Mouse (Mus musculus): Measurements from ENCODE around the gene Mpg.
A peak's percentile ranks its signal among the peaks of the same experiment; 100 is the strongest.

Mpg gene

DNA sequence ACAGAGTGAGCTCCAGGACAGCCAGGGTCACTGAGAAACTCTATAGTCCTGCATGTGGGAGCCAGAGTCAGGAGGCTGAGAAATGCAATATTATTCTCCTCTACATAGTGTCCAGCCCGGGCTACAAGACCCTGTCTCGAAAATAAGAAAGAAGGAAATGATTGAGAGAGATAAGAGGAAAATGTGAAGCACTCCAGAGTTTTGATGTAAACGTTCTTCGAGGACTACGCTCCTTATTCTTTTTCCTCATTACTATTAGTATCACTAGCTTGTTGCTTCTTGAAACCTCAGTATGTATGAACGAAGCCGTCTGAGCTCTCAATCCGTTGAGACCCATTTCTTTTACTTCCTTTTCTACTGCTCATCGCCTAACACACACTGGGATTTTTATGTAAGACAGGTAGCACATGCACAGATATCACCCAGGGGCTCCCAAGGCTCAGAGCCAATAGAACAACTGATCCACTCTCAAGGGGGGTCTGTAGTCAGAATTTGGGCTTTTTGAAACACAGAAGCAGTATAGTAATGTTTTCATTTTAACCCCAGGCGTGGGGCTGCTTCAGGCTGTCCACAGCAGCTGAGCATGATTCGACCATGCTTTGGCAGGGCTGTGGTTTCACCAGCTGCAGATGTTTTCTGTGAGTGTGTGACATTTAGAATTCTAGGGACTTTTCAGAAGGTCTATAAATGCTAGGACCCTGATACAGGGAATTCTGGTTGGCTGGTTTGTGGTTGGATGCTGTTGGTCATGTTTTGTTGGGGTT is 24.2 kb upstream of the Mpg start:
- DNase-seq (ENCODE audit: low read depth, low spot score): no peak

DNA sequence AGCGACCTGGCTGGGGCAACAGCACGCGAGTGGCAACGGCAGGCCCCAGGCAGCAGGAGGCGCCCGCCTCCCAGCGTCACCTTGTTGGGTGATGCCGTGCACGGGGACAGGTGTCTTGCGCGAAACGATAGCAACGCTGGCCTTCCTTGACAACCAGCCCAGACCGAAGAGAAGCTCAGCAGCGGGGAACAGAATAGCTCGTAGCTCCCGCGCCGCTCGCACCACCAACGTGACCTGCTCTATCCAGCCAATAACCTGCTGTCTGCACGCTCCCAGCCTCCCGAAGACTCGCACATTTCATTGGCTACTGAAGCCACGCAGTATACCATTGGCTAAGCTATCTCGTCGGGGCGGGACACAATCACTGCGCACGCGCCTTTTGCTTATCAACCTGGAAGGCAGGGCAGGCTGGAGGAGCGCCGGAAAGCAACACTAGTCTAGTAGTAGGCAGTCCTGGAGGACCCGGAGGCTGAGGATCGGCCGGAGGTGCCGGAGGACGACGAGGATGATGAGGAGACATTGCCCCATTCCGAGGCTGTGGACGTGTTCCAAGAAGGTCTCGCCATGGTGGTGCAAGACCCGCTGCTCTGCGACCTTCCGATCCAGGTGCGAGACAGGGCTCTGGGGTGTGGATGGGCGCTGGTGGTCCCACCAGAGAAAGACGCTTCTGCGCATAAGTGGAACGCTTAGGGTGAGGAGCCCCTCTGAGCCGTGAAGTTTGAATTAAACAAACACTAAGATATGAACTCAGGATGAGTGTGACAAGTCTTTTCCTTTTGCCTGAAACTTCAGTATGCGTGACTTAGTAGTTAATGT is 21.0 kb upstream of the Mpg start, which contains the start of gene Snrnp25:
TSS of gene Snrnp25 (plus strand) at position 358 of the 816 bp plus-strand sequence.
- DNase-seq (ENCODE audit: low read depth, low spot score): peak; percentile 95

DNA sequence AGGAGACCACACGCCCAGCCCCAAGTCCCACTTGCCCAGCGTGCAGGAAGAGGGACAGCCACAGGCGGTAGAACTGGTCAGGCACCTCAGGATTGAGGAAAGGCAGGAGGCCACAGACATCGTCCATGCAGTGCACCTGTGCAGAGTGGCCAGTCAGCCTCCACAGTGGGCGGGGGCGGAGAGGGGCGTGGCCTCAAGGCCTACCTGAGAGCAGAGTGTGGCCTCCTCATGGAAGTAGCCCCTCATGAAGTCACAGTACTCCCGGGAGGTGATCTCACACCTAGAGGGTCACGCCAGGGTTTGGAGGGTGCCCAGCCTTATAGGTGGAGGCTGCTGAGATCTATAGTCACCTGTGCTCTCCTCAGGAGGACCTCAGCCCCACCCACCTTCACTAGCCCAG is 15.7 kb upstream of the Mpg start:
- DNase-seq (ENCODE audit: low read depth, low spot score): no peak

DNA sequence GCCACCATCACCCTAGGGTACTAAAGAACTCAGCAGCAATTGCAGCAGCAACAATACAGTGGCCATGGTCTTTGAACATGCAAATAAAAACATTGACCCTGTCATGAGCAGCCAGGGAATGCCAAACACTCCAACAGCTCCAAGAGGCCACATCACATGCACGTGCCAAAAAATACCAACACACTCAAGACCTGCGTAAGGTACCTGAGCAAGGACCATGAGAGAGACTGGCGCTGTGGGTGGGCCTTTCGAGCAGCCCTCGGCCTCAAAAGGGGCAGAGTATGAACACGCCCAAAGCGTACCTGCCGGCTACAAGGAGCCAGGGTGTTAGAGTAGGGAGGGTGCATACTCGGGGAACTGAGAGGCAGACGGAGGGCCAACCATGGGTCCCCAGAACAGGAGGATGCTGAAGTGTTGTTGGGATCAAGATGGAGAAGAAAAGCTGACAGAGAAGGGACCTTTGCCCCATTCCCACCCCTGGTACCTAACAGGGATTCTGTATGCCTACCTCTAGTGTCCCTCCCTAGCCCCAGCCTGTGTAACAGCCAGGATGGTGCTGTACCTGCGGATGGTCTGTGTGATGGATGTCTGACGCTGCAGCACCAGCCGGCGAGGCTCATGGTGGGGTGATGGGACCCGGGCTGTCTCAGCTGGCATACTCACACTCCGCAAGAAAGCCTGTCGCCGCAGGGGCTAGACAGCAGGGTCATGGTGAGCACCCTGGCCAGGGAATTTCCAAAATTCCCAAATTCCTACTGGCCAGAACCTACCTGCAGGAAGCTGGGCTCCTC is 10.7 kb upstream of the Mpg start:
- no peak for DNase-seq (ENCODE audit: low read depth, low spot score)

DNA sequence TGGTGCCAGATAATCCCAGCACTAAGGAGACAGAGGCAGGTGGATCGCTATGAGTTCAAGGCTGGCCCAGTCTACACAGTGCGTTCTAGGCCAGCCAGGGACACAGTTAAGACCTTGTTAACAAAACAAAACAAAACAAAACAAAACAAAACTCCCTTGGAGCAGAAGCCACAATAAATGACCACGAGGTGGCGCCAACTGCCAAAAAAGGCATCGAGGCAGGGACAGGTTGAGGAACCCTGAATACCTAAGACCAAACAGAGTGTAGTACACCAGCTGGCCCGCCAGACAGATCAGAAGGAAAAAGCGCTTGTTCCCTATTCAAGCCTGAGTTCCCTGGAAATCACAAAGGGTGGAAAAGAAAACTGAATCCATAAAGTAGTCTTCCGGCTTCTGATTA is 9.5 kb upstream of the Mpg start:
- DNase-seq (ENCODE audit: low read depth, low spot score): no peak

DNA sequence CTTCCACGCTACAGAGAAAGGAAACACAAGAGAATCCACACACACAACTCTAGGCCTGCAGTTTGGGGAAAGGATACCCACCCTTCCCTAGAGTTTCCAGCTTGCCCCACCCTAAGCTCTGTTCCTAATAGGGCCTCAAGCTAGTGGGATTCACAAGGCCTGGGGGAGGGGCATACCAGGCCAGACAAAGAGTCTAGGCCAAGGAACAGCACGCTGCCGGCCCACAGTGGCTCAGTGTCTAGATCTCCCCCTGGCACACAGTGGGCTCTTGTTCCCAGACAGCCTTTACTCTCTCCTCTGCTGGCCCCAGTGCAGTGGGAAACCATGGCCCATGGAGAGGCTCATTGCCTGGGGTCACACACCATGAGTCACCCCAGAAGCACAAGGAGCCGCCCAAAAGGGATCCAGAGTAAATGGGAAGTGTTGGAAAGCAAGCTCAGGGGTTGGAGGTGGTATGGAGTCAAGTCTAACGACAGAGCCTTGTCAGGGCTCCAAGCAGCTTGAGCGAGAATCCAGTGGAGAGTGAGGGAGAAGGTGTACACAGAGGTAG is 7.7 kb upstream of the Mpg start:
- DNase-seq (ENCODE audit: low read depth, low spot score): no peak

DNA sequence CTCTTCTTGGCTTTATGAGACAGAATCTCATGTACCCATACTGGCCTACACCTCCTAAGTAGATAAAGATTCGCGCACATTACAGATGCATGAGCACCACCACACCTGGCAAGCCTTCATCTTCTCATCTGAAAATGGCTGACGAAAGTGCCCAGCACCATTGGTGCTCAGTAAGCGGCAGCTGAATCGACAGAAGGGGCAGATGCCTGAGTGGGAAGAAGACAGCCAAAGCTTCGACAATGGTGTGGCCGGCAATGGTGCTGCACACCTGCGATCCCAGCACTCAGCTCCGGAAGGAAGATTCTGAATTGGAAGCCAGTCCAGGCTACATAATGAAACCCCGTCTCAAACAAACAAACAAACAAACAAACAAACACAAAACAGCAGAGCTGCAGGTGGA is 7.0 kb upstream of the Mpg start:
- no peak for DNase-seq (ENCODE audit: low read depth, low spot score)

DNA sequence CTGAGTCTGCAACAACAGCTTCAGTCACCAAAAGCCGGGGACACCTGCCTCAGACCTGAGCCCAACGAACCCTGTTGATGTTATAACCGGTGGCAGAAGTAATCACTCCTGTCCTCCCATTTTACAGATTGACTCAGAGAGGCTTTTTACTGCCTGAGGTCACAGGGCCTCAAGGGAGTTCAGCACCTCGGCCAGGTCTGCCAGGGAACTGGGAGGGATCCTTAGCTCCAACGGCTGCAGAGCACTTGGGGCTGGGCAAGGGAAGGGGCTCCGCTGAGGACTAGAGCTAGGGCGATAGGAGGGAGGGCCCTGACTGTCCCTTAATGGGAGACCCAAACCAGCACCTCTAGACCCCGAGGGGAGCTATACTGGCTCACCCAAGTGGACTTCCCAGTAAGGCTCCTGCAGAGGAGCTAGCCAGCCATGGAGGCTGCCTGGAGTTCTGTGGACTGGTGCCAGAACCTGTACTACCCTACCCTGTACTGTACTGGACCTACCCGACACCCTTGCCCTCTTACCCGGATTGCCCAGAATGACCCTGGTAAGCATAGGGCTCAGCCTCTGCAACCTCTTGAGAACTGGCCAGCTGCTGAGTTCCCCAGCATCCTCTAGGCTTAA is 5.6 kb upstream of the Mpg start:
- DNase-seq (ENCODE audit: low read depth, low spot score): no peak

DNA sequence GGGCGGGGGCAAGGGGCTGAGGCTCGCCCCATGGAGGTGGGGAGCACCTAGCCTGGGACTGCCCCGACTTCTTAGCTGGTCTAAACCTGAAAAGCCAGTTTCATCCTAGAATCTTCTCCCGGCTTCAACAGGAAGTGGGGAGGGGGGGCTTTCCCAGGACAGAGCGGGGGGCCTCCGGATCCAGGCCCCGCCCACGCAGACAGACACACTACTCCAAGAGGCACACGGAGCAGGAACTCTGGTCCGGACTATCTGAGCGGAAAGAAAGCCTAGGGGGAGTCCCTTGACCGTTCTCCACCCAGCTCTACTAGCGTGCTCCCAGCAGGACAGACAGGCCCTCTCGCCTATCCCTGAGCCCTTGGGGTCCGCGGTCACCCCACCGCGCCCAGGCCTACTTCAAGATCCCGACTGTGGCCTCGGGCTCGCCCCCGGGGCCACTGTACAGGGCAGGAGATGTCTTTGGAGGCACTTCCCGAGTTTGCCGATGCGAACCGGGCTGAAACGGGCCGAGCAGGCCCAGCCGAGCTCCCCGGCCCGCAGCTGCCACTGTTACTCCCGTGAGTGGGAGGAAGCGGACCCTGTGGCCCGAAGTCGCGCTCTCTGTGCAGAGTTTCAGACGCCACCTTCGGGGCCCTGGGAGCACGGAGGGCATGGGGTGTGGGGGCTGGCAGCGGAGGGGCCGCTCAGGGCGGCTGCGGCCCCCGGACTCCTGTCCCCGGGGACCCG is 4.9 kb upstream of the Mpg start:
- no peak for DNase-seq (ENCODE audit: low read depth, low spot score)

DNA sequence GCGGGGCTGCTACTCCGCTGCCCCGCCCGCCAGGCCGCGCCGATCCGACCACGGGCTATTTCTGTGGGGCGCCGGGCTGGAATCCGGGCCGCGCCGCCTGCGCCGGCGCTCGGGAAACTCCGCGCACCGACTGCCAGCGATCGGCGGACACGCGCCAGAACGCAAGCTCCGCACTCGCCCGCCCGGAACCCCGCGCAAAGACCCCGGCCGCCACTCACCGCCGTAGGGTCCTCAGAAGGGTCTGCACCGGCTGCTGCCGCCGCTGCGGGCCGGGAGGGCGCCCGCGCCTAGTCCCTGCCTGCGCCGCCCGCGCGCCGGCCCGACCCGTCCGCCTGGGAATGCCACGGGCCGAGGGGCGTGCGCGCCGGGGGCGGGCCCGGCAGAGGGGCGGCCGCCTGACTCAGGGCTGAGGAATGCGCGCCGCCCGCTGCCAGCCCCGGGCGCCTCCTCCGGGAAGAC is 4.3 kb upstream of the Mpg start, which contains the start of gene Rhbdf1:
TSS of gene Rhbdf1 (minus strand) at position 350 of the 459 bp plus-strand sequence.
- DNase-seq (ENCODE audit: low read depth, low spot score): no peak

DNA sequence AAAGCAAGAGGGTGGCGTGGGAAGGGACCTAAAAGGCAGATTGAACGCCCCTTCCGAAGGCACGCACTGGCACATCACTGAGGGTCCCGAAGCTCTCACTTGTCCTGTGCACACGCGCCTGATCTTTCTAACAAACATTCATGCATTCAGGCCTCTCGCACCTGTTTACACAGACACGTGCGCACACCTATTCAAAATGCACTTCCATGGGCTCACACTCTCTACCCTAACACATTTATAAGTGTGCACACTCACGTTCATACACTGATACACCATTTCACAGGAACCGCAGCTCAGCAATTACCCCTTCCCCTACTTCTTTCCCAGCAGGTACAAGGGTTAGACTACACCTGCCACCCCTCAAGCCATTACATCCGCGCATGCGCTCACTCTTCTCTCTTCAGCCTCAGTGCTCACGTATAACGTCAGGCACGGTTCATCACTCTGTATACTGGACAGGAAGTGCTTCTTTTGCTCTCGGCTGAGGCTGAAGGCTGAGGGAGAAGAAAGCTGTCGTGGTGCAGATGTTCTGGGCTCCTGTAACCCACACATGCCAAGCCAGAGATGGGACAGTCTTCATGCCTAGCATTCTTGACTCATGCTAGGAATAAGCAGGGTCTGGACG is 3.6 kb upstream of the Mpg start:
- DNase-seq (ENCODE audit: low read depth, low spot score): no peak

DNA sequence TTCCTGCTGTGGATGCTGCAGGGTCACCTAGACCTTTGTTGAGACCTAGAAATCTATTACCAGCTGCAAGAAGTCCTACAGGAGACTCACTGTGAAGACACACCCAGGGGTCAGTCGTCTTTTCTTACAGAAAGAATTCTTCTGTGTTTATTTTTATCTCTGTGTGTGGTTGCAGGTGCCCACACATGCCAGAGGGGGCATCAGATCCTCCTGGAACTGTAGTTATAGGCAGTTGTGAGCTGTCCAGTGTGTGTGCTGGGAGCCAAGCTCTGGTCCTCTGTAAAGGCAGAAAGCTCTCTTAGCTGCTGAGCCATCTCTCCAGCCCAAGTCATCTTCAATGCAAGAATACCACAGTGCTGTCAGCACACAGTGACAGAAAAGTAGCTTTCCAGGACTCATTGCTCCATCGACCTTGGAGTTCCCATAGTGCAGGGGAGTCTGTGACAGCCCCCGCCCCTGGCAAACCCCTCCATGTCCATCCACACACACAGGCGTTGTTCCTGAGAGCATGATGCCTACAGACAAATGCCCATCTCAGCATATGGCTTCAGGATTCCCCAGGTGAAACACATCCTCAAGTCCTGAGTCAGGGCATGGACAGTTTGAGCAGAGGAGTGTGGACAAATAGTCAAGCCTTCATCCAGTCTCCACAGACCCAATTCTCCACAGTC is 2.9 kb upstream of the Mpg start:
- no peak for DNase-seq (ENCODE audit: low read depth, low spot score)

DNA sequence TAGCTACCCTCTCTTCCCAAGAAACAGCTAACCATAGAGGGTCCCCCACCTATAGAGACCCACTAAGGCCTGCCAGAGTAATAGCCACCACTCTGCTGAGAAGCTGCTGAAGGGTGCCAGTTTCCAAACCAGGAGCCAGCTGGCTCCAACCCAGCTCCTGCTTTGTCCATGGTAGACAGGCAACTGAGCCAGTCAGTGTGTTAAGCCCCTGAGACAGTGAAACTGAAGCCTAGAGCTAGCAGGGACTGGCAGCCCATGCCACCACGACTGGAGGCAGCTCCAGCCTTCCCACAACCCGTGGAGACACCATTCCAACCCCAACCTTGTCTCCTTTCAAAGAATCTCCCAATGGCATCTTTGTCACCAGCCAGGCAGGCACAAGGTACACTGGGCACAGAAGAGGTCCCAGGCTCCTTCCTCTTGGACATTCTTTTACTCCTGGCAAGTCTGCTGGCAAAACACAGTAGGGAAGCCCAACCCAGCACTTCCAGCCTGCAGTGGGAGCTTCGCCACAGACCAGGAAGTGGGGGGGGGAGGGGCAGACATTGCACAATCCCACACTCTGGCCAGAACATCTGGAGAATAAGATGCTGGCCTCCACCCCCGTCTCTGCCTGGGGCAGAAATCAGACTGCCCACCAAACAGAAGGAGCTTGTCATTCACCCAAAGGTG is 1.7 kb upstream of the Mpg start:
- no peak for DNase-seq (ENCODE audit: low read depth, low spot score)

DNA sequence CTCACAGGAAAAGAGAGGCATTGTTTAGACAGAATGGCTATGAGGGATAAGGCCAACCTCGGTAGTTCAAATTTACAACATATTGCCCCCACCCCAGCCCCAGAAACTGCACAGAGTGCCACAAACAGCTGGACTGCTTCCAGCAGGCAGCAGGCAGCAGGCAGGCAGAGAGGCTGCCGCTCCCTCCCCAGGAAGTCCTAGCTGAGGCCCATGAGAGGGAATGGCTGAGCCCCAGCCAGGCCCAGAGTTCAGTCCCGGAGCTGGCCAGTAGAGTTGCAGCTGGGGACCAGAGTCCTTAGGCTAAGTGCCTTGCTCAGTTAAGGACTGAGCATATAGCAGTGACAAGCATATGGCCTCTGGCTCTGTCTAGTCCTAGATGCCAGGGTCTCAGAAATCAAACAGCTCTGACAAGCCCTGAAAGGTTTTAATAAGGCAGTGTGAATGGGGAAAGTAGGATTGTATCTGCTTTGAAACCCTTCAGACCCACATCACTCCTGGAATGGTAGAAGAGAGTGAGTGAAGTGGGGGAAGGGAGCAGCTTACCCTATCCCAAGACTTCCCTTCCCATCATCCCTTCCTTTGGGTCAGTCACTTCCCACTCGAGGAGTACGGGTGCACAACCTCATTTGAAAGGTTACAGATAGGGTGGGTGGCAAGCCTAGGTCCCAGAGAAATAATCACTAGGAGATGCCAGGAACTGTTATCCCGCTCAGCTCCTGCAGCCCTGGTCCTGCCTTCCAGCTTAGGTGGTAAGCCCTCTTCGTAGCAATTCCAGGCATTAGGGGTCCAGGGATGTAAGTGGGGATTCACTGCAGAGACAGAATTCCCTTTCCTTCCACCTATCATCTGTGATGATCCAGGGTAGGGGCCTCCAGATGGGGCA is 842 bp upstream of the Mpg start:
- DNase-seq (ENCODE audit: low read depth, low spot score): no peak

DNA sequence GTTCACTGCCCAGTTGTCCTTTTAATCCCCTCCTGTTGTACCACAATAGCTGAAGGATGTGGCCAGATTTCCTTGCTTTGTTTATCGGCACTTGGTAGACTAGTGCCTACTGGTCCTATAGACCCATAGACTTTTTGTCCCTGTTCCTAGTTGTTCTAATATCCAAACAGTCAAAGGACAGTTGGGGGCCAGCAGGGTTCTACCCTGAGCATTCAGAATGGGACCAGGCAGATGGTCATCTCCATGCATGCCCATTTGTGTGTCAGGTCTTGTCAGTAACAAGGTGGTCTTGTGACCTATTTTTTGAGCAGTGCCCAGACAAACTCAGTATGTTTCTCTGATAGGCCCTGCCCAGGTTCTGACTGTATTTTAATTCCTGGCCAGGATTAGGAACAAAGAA is 736 bp downstream of the Mpg start:
- no peak for DNase-seq (ENCODE audit: low read depth, low spot score)

DNA sequence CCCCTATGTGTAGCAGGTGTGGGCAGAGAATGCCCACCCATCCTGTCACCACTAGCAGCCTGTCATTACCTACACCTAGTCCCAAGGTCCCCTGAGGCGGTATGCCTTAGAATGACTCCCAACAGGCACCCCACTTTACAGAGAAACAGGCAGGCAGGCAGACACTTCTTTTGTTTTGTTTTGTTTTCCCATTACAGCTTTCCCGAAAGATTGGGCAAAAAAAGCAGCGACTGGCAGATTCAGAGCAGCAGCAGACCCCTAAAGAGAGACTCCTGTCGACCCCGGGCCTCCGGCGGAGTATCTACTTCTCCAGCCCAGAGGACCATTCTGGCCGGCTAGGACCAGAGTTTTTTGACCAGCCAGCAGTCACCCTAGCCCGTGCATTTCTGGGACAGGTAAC is 1.2 kb downstream of the Mpg start:
- DNase-seq (ENCODE audit: low read depth, low spot score): no peak

DNA sequence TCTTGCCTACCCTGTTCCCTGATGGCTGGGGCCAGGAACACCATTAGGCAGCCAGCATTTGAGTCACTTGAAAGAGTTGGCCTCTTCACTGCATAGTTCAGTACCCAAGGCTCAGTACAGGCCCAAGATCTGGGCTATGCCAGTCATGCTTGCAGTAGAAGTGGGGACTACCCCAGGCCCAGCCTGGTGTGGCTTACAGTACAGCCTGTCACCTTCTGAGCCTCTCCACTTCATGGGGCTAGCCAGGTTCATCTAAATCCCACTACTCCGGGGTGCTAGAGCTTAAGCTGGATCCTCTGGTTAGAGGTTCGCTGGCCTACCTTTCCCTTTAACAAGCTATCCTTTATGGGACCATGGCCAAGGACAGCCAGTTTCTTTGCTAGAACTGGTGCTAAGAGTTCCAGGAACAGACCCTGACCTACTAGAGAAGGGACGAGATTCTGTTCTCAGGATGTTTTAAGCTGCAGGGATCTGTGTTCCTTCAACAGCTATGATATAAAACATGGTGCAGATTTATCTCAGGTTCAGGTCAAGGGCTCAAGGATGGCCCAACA is 2.1 kb downstream of the Mpg start:
- no peak for DNase-seq (ENCODE audit: low read depth, low spot score)

DNA sequence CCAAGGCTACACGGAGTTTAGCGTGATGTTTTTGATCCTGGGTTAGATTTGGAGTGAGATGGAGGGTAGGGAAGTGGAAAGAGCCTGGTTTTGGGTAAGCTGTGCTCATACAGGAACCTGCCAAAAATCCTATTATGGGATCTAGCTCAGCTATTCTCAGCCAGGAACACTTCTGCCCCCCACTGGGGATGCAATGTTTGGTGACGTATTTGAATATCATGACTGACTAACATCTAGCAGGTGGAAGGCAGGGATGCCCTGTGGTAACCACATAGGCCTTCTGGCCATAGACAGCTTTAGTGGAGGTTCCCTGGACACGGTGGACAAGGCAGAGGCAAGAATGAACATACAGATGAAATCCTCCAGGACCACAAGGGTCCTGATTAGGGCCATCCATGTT is 3.9 kb downstream of the Mpg start:
- no peak for DNase-seq (ENCODE audit: low read depth, low spot score)
